Mouse (Mus musculus) lung, postnatal 0 days (tissue): ENCODE measurements around the gene Adora3. TPM values are rescaled to one million over a fixed set of nuclear protein-coding genes. Genes with fewer than 3 reads are reported as not detected.

Experiments used
- ATAC-seq: fragments of 200-750 bp; cut with Nextera tagmentation; 2 replicates; pipeline ENCODE4 v1.8.0; 2017; ENCODE audit warnings: moderate library complexity
- DNase-seq: peaks from one replicate; pipeline ENCODE4 v3.0.0-alpha.2; 2016; ENCODE audit warnings: low spot score
- H3K27ac ChIP-seq: fragments of 300-500 bp; sonication (generic); 2 replicates; pipeline ENCODE4 v1.5.1; 2014; ENCODE audit warnings: antibody characterized with exemption, mild to moderate bottlenecking, low read length, mixed read lengths
- H3K27me3 ChIP-seq: fragments of 300-500 bp; sonication (generic); replicated peaks from 2 replicates; pipeline ENCODE4 v1.6.1; 2014; ENCODE audit warnings: low read length, mixed read lengths; ENCODE audit not compliant: insufficient read depth
- H3K36me3 ChIP-seq: fragments of 300-500 bp; sonication (generic); 2 replicates; pipeline ENCODE4 v1.6.1; 2014; ENCODE audit warnings: low read length, mixed read lengths; ENCODE audit not compliant: insufficient read depth
- H3K4me1 ChIP-seq: fragments of 300-500 bp; sonication (generic); 2 replicates; pipeline ENCODE4 v1.6.1; 2014; ENCODE audit warnings: antibody characterized with exemption, low read depth, low read length, mixed read lengths; ENCODE audit not compliant: insufficient read depth
- H3K4me2 ChIP-seq: fragments of 300-500 bp; sonication (generic); replicated peaks from 2 replicates; pipeline ENCODE4 v1.6.1; 2014; ENCODE audit warnings: low read depth, mild to moderate bottlenecking, low read length, moderate library complexity, mixed read lengths
- H3K4me3 ChIP-seq: fragments of 300-500 bp; sonication (generic); 2 replicates; pipeline ENCODE4 v1.5.1; 2014; ENCODE audit warnings: low read depth, low read length
- H3K9ac ChIP-seq: fragments of 300-500 bp; sonication (generic); replicated peaks from 2 replicates; pipeline ENCODE4 v1.6.1; 2014; ENCODE audit warnings: low read depth, mild to moderate bottlenecking
- H3K9me3 ChIP-seq: fragments of 300-500 bp; sonication (generic); 2 replicates; pipeline ENCODE4 v1.6.1; 2016; ENCODE audit warnings: low read length, mixed read lengths
- CTCF ChIP-seq: IDR thresholded peaks from 2 replicates; pipeline ENCODE4 v1.5.1; 2016; ENCODE audit warnings: antibody characterized with exemption, mild to moderate bottlenecking
- EP300 ChIP-seq: IDR thresholded peaks from 2 replicates; pipeline ENCODE4 v1.6.1; 2016; ENCODE audit warnings: antibody characterized with exemption, mild to moderate bottlenecking, control low read depth
- WGBS: fragments of 180-500 bp; shearing (Covaris S2); extraction: QIAGEN DNeasy Blood & Tissue Kit; methylation state at CpG from one replicate; pipeline ENCODE4 v1.1.7; 2014; 5-methylcytosine and 5-hydroxymethylcytosine counted together
- polyA plus RNA-seq: library from polyadenylated mRNA; unstranded; fragments of >200 nt; fragmentation: Nextera tagmentation; extraction: Ambion mirVana; gene quantifications from 2 replicates; pipeline ENCODE4 v1.2.1, GENCODE M21; 2015

The Adora3 gene
- polyA plus RNA-seq, 1 experiment from 2014 or later = 0.82 TPM

GRCm38 (mm10) chr3:105872034-105872433, 1.4 kb downstream of the Adora3 start:
- Histone ChIP-seq H3K27ac (no peak overlapping the region), H3K4me1 (peaks cover 7% of the 10 kb centered on the region; the same call in 1 of the 2 replicates), H3K4me3 (no peak overlapping the region), H3K9ac (no peak overlapping the region), H3K4me2 (no peak overlapping the region), H3K36me3 (no peaks in the 10 kb centered on the region), H3K27me3 (no peaks in the 10 kb centered on the region), H3K9me3 (no peaks in the 10 kb centered on the region)
- ATAC-seq = no peak
- no peak for DNase-seq
- 27% methylated on average over 6 of the region's 6 CpGs for WGBS
- TF ChIP-seq EP300 (no peak), CTCF (no peak)

- Histone ChIP-seq H3K4me1 (peaks cover 7% of the 10 kb centered on the region; the same call in 1 of the 2 replicates), H3K4me3 (no peak overlapping the region), H3K36me3 (no peaks in the 10 kb centered on the region), H3K9me3 (no peaks in the 10 kb centered on the region), H3K4me2 (no peak overlapping the region), H3K9ac (no peak overlapping the region), H3K27ac (no peak overlapping the region), H3K27me3 (no peaks in the 10 kb centered on the region)
- no peak for TF ChIP-seq EP300
- TF ChIP-seq CTCF = peak; percentile 25; the same call in 1 of the 2 replicates
- no peak for DNase-seq
- ATAC-seq = no peak
- WGBS = 26% methylated on average over 3 of the region's 3 CpGs
Measured at GRCm38 (mm10) chr3:105872579-105872978, 1.9 kb downstream of the Adora3 start.

- H3K9ac ChIP-seq = no peak overlapping the region
- no peak for ATAC-seq
Measured at GRCm38 (mm10) chr3:105873451-105874445, 3.1 kb downstream of the Adora3 start.

GRCm38 (mm10) chr3:105876022-105876421, 5.4 kb downstream of the Adora3 start:
- Histone ChIP-seq H3K4me3 (no peak overlapping the region), H3K4me2 (no peak overlapping the region), H3K27me3 (no peaks in the 10 kb centered on the region), H3K4me1 (peaks cover 7% of the 10 kb centered on the region; the same call in 1 of the 2 replicates), H3K9ac (no peak overlapping the region), H3K36me3 (no peaks in the 10 kb centered on the region), H3K27ac (no peak overlapping the region), H3K9me3 (no peaks in the 10 kb centered on the region)
- no peak for DNase-seq
- WGBS = 67% methylated on average over 5 of the region's 5 CpGs
- no peak for TF ChIP-seq CTCF
- no peak for ATAC-seq

More at GRCm38 (mm10) chr3:105873451-105874445, 3.1 kb downstream of the Adora3 start:
- Histone ChIP-seq H3K4me2 (no peak overlapping the region), H3K27ac (no peak overlapping the region), H3K4me1 (peaks cover 7% of the 10 kb centered on the region; the same call in 1 of the 2 replicates), H3K4me3 (no peak overlapping the region), H3K36me3 (no peaks in the 10 kb centered on the region), H3K27me3 (no peaks in the 10 kb centered on the region), H3K9me3 (no peaks in the 10 kb centered on the region)
- 81% methylated on average over 6 of the region's 6 CpGs for WGBS
- no peak for DNase-seq
- TF ChIP-seq EP300 = no peak
- TF ChIP-seq CTCF = no peak

- no peak overlapping the region for H3K9ac ChIP-seq
- peaks cover 3% of the 10 kb centered on the region; the same call in 1 of the 2 replicates for H3K4me1 ChIP-seq
- WGBS = 54% methylated on average over 6 of the region's 6 CpGs
- H3K4me3 ChIP-seq = no peak overlapping the region
- no peaks in the 10 kb centered on the region for H3K9me3 ChIP-seq
- peak; percentile 84 for ATAC-seq
- no peak overlapping the region for H3K4me2 ChIP-seq
- H3K36me3 ChIP-seq = no peaks in the 10 kb centered on the region
- TF ChIP-seq EP300 = peak; percentile 97
- no peak for TF ChIP-seq CTCF
- no peak overlapping the region for H3K27ac ChIP-seq
- no peaks in the 10 kb centered on the region for H3K27me3 ChIP-seq
- peak; percentile 61 for DNase-seq
Measured at GRCm38 (mm10) chr3:105877252-105877803, 6.7 kb downstream of the Adora3 start.

GRCm38 (mm10) chr3:105877919-105878318, 7.3 kb downstream of the Adora3 start:
- Histone ChIP-seq H3K9ac (no peak overlapping the region), H3K9me3 (no peaks in the 10 kb centered on the region), H3K27ac (peak overlapping the region; percentile 59), H3K36me3 (no peaks in the 10 kb centered on the region), H3K27me3 (no peaks in the 10 kb centered on the region), H3K4me1 (no peaks in the 10 kb centered on the region; the same call in 1 of the 2 replicates), H3K4me2 (no peak overlapping the region), H3K4me3 (no peak overlapping the region)
- TF ChIP-seq CTCF (no peak), EP300 (no peak)
- DNase-seq = peak; percentile 48
- ATAC-seq = peak; percentile 84
- WGBS = 59% methylated on average over 2 of the region's 2 CpGs
